Mouse (Mus musculus) adrenal gland, postnatal 25 days (tissue): Measurements from ENCODE around the gene Onecut3. TPM values are rescaled to one million over a fixed set of nuclear protein-coding genes. Genes with fewer than 3 reads are reported as not detected.

Experiments used
- DNase-seq: peaks from one replicate; pipeline ENCODE4 v3.0.0; 2021; ENCODE audit warnings: mixed read lengths
- long read RNA-seq: library from polyadenylated mRNA; stranded (forward); transcript quantifications from one replicate; pipeline ENCODE4 v2.0.0, GENCODE M21; 2021
- total RNA-seq: library from RNA; stranded (reverse); gene quantifications from 2 replicates; pipeline ENCODE4 v1.2.3, GENCODE M21; 2021

Onecut3 gene
- total RNA-seq, result not detected in 2 replicates
- long read RNA-seq, result 0 reads

GRCm38 (mm10) chr10:80494732-80495131 is at the start of gene Onecut3:
TSS of gene Onecut3 (plus strand) at chr10:80494835.
- DNase-seq, result peak; percentile 51

GRCm38 (mm10) chr10:80445052-80445451 is 49.6 kb upstream of the Onecut3 start:
- no peak for DNase-seq

- DNase-seq, result peak; percentile 79
Observed at GRCm38 (mm10) chr10:80445898-80446601, 48.6 kb upstream of the Onecut3 start.

GRCm38 (mm10) chr10:80450599-80450998 is 44.0 kb upstream of the Onecut3 start:
- no peak for DNase-seq

GRCm38 (mm10) chr10:80453601-80454000 is 41.0 kb upstream of the Onecut3 start:
- DNase-seq, result no peak

GRCm38 (mm10) chr10:80454781-80455180 is 39.9 kb upstream of the Onecut3 start:
- no peak for DNase-seq

- no peak for DNase-seq
Observed at GRCm38 (mm10) chr10:80455697-80456096, 38.9 kb upstream of the Onecut3 start.

GRCm38 (mm10) chr10:80459236-80459635 is 35.4 kb upstream of the Onecut3 start:
- no peak for DNase-seq

- DNase-seq, result no peak
Observed at GRCm38 (mm10) chr10:80459671-80460070, 35.0 kb upstream of the Onecut3 start.

GRCm38 (mm10) chr10:80460324-80460723 is 34.3 kb upstream of the Onecut3 start:
- DNase-seq, result no peak

GRCm38 (mm10) chr10:80461346-80461745 is 33.3 kb upstream of the Onecut3 start:
- DNase-seq, result no peak

GRCm38 (mm10) chr10:80464381-80465035 is 30.1 kb upstream of the Onecut3 start:
- no peak for DNase-seq

- no peak for DNase-seq
Observed at GRCm38 (mm10) chr10:80465066-80465465, 29.6 kb upstream of the Onecut3 start.

GRCm38 (mm10) chr10:80475290-80475959 is 19.2 kb upstream of the Onecut3 start:
- DNase-seq, result peak; percentile 92

- no peak for DNase-seq
Observed at GRCm38 (mm10) chr10:80478531-80478930, 16.1 kb upstream of the Onecut3 start.

- DNase-seq, result no peak
Observed at GRCm38 (mm10) chr10:80481002-80481401, 13.6 kb upstream of the Onecut3 start.

- DNase-seq, result no peak
Observed at GRCm38 (mm10) chr10:80486862-80487379, 7.7 kb upstream of the Onecut3 start.

GRCm38 (mm10) chr10:80490051-80490450 is 4.6 kb upstream of the Onecut3 start:
- peak; percentile 54 for DNase-seq

GRCm38 (mm10) chr10:80495901-80496300 is 1.3 kb downstream of the Onecut3 start:
- DNase-seq, result no peak

- no peak for DNase-seq
Observed at GRCm38 (mm10) chr10:80496421-80496820, 1.8 kb downstream of the Onecut3 start.

GRCm38 (mm10) chr10:80502291-80502690 is 7.7 kb downstream of the Onecut3 start:
- no peak for DNase-seq

- no peak for DNase-seq
Observed at GRCm38 (mm10) chr10:80502819-80503314, 8.2 kb downstream of the Onecut3 start.
